Mouse (Mus musculus) megakaryocyte, embryonic 14.5 days (primary cell): ENCODE data around the gene Cdh20.

Source experiments
- FLI1 ChIP-seq: IDR thresholded peaks from 2 replicates; pipeline ENCODE4 v1.6.1; 2012; ENCODE audit warnings: low read length, inconsistent platforms, mixed read lengths
- GATA1 ChIP-seq: IDR thresholded peaks from 3 replicates; pipeline ENCODE4 v1.6.1; 2012; ENCODE audit warnings: mixed read lengths, low read length, inconsistent platforms, borderline replicate concordance

- TF ChIP-seq FLI1 (no peak), GATA1 (no peak)
These were observed 164.7 kb downstream of the Cdh20 start for GRCm38 (mm10) chr1:104933051-104933450.
